Mouse (Mus musculus) ZHBTc4 (cell line): ENCODE data around the gene Rnf111.
A peak's percentile ranks its signal among the peaks of the same experiment; 100 is the strongest.
"Not testable (repeated sequence)": the region's sequence is repeated elsewhere in the genome, so short reads cannot be mapped to it uniquely, and the experiment has no call there.

Experiments used
- DNase-seq: peaks from one replicate; pipeline ENCODE4 v3.0.0-alpha.2; 2011; ENCODE audit warnings: low read depth, low spot score

The Rnf111 gene

DNA sequence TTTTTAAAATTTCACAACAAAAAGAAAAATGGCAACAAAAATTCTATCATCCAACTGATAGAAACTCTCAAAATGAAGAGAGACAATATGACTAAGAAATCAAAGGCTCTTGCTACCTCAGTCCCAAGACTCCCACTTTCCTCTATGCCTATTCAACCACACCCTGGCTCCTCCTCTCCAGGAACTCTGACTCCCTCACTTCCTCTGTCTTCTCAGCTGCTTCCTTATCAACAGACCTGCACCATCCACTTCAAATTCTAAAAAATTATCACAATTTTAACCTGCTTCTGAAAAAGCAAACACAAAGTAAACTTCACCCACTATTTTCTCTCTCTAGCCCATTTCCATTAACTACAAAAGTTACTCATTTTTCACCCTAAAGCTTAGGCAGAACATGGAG is 6.5 kb downstream of the Rnf111 start:
- no peak for DNase-seq

DNA sequence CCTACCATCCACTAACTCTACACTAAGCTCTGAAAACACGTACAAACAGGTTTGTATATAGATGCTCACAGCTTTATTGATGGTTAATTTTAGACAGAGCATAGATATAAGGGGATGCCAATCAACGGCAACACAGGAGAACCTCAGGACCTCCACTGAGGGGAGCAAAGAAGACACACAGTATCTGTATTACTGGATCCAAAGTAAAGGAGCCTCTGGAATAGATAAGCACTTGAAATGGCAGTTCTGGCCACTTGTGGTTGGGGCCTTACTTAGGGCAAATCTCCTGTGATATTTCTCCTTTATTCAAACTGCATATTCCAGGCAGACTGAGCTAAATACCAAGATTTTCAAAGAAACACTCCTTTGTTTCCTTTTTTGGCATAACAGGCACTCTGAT is 10.5 kb downstream of the Rnf111 start:
- DNase-seq, result no peak

DNA sequence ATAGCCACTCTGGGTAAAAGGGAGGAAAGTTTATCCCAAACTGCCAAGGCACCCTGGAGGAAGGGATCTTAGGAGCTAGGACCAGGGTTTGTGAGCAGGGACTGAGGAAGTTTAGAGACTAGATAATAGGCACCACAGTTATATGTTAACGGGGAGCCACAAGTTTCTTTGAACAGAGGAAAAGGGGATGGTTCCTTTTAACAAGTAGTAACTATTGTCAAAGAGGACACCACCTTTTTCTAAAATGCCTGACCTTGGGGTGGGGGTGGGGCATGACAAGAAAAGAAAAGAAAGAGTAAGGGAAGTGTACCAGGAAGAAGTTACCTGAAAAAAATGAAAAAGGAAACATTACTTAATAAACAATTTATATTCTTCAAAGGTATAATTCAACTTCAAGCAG is 12.3 kb downstream of the Rnf111 start:
- DNase-seq, result peak; percentile 44

DNA sequence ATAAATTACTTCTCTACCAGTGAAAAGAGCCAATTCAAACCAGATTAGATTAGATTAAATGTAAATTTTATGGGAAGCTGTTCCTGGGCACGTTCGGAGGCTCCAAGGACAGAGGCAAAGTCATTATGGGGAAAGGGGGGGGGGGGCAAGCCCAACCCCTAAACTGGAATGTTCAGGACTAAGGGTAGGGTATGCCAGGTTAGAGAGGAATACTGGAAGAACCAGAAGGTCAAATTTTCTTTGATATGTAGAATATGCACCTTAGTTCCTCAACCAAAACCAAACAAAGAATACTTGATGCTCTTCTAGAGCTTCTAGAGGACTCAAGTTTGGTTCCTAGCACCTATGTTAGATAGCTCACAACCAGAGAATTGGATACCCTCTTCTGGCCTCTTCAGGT is 16.1 kb downstream of the Rnf111 start:
- peak; percentile 95 for DNase-seq

DNA sequence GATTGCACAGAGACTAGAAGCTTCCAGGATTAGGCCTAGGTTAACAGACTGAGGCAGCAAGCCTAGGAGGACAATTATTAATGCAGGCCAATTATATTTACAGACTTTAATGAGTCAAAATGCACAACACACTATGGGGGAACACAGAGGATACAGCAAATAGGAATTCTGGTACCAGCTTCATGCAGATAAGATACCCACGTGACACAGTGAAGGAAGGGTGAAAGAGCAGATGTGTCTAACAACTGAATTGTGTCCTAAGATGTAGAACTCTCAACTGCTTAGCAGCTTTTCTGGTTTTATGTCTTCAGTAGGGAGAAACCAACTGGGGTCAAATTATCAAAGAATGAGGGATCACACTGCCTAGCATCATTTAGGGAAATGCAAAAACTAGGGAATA is 17.7 kb downstream of the Rnf111 start:
- DNase-seq, result no peak

DNA sequence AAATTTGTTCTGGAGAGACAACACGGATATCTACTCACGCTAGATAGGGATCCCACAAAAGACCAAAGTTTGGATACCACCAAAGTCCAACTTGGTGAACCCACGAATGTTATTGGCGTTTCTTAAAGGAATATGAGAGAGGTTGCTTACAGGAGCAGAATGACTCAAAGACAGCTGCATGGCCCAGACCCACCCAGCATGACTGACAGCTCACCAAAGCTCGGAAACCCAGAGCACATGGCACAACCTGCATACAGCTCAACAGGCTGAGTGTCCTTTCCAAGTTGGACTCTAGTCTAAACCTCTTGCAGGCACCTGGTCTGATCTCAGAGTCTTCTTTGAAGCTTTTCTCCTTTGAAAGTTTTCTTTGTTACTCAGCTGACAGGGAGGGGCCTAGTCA is 20.0 kb downstream of the Rnf111 start:
- peak; percentile 41 for DNase-seq

DNA sequence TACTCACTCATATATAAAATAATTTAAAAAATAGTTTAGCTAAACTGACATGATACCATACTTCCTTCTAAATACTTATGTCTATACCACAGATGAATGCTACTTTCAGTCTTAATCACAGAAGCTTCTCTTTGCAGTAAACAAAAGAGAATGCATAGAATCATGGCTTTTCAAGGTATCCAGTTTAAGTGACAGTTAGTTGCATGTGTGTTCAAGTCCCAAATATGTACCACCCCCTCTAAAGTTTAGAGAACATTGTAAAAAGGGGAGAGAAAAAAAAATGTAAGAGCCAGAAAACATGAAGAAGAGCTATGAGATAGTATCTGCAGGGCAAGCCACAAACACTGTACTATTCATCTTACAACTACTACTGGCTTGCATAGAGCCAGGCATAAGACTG is 21.7 kb downstream of the Rnf111 start:
- no peak for DNase-seq

DNA sequence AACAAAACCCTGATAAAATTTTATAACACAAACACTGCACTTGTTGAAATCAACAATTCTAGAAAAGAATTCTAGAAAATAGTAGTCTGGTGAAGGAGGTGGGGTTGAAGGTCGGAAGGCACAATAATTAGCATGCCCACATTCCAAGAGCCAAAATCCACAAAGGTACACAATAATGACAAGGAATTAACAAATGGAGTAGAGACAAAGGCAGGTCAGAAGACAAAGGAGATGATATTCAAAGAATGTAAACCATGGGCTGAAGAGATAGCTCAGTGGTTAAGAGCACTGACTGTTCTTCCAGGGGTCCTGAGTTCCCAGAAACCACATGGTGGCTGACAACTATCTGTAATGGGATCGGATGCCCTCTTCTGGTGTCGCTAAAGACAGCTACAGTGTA is 26.3 kb downstream of the Rnf111 start:
- DNase-seq, result peak; percentile 91

DNA sequence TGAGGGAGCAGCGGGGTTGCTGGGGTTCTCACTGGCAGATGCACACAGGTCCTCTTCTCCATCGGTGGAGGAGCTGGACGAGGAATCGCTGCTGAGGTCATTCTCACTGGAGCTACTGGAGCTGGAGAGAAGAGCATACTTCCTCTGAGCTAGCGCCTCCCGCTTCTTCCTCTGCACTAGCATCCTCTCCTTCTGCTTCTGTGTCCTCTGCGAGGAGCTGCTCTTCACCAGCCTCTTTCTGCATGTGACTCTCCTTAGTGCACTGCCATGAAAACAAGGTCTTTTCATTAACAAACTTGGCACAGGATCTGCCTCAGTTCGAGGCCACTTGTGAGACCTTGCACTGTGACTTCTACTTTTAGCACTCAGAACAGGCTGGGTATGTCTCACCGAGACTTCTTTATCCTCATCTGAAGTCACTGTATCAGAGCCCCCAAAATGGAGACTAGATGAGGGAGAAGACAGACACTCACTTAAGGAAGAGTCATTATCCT is 27.7 kb downstream of the Rnf111 start:
- no peak for DNase-seq

DNA sequence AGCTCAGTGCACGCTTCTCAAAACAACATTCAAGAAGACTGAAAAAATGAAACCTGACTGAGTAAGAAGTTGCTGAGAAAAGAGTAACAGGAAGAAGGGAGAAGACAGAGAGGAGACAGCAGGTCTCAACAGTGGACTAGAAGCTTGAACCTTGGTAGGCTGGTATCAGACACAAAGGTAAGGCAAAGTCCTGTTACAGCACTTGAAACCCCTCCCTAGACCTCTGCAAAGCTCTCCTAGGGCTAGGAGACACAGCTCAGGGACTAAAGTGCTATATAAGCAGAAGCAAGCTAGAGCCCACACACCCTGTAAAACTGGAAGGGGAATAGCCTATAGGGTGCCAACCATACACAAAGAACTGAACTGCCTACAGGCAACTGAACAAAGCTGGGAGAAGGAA is 30.1 kb downstream of the Rnf111 start:
- no peak for DNase-seq

DNA sequence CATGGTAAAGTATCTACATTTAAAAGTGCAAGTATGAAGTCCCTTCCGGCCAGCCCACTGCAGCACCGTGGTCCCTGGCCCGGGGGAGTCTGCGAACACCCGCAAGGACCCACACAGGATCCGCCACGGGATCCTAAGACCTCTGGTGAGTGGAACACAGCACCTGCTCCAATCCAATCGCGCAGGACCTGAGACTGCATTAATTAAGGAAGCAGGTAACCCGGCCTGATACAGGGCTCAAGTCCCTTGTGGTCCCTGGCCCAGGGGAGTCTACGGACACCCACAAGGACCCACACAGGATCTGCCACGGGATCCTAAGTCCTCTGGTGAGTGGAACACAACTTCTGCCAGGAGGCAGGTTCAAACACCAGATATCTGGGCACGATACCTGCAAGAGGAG is 40.4 kb downstream of the Rnf111 start:
- DNase-seq, result not testable (repeated sequence)

DNA sequence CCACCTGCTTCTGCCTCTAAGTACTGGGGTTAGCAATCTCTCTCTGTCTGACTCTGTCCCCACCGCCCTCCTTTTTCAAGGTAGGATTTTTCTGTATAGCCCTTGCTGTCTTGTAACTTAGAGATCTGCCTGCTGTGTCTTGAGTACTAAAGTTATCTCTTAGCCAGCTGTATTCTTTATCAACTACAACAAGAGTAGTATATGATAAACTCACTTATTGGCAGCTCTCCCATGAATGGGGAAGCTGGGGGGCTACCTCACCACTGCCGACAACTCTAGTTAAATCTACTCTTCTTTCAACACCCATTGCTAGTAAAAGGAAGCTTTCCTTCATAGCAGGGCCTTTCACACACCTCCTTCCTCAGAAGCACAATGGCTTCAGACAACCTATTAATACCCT is 51.2 kb downstream of the Rnf111 start:
- no peak for DNase-seq

DNA sequence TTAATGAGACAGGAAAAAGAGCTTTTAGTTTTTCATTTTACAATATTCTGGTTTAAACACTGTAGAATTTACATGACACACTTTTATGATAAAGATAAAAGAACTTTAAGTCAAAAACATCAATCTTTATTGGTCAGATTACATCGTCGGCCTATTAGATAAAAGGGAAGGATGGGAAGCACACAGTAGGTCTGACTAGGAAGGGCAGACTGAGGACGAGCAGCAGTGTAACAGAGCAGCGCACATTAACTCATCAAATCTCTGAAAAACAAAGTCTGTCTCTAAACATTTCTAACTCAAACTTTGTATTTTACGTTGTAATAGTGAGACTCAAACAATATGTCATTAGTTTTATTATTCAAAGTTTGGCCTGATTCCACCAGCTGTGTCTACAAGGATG is 54.5 kb downstream of the Rnf111 start:
- no peak for DNase-seq

DNA sequence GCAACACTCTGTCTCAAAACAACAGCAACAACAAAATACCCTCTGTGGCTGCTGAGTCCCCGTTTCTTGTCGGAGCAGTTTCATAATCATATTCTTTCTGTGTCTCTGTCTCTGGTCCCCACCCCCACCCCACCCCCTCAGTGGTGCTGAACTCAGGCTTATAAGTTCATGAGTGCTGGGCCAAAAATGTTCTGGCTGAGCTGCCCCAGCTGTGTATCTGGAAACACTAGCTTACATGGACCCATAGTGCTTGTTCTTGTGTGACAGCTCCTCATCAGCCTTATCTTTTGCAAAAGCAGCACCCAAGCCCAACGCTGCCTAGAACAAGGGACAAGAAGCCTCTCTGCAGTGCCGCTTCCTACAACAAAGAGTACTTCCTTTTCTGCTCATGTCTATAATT is 63.6 kb downstream of the Rnf111 start:
- DNase-seq, result no peak

DNA sequence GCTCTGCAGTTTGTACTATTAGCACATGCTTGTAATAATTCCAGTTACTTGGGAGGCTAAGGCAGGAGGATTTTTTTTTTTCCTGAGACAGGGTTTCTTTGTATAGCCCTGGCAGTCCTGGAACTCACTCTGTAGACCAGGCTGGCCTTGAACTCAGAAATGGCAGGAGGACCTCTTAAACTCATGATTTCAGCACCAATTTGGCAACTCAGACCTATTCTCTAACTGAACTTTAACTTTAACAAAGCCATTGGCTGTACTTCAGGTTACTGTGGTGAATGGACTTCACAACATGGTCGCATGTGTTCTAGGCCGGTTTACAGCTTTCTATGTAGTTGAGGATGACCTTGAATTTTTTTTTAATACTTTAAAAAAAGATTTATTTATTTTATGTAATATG is 80.9 kb downstream of the Rnf111 start:
- DNase-seq, result no peak

DNA sequence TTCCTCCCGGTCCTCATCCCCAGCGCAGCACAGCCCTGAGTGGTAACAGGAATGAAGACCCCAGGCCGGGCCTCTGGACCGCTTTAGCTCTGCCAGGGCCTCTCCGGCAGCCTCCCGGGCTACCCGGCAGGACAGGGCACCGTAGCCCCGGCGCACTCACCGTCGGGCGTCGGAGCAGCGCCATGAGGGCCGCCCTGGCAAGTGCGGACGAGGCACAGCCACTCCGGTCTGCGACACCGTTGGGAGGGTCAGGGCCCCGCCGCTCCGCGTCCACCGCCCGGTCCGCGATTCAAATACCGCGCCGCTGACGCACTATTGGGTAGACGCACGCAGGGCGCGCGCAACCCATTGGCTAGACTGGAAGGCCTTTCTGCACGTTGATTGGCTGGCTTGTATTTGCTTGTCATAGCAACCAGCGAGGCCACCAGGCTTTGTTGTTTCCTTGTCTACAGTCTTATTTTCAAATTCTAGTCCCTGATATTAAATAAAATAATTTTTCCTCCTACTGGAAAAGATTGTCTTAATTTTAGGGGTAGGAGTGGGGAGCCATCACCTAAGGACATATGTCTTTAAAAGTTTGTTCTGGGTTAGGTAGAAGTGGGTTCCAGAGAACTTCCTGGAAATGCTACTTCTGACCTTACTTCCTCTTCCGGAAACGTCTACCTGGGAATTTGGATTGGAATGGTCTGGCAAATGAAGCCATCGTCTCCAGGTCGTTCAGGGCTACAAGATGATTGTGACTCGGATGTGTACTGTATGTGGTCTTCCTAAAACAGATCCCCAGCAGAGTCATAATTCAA is 82.1 kb downstream of the Rnf111 start, which contains the start of gene Ccnb2:
Gene Ccnb2, minus strand, starts transcription at position 291 of the 800 bp plus-strand sequence.
- peak; percentile 97 for DNase-seq

DNA sequence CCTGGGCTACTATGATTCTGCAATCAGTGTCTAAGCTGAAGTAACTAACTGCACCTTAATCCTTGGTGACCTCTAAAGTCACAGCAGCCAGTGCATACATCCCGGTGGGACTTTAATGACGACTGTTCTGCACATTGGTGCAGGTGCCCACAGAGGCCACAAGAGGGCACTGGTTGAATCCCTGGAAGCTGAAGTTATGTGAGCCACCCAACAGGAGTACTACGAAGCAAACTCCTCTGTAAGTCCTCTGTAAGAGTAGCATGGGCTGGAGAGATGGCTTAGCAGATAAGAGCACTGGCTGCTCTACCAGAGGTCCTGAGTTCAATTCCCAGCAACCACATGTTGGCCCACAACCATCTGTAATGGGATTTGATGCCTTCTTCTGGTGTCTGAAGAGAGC is 87.1 kb downstream of the Rnf111 start:
- peak; percentile 90 for DNase-seq

DNA sequence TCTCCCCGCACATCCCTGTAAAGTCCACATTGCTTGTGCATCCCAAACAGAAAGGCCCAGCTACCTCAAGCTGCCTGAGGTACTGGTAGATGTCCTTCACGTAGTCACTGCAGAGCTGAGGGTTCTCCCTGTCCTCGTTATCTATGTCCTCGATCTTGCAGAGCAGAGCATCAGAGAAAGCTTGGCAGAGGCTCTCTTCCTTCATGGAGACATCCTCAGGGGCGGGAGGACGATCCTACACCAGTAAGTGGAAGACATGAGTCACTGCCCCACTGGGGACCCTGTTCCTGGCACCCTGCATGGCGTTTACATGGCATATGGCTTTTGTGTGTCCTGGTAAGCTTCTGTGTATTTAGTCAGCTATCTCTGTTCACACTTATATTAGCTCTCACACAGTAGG is 90.5 kb downstream of the Rnf111 start:
- DNase-seq, result no peak

DNA sequence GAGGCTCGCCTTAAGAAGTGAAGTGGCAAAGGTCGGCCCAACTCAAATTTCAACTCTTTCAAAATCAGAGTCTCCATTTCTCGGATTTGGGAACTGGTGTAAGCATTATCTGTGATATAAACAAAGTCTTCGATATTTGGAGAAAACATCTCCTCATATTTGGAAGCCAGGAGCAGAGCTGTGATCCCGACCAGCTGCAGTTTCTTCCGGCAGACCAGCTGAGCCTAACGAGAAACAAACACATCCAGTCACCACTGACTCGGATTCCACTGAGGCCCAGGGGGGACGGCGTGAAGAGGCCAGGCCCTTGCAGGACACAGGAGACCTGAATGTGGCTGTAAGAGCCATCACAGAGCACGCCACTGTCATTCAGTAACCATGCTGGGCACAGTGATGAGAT is 92.9 kb downstream of the Rnf111 start:
- no peak for DNase-seq

DNA sequence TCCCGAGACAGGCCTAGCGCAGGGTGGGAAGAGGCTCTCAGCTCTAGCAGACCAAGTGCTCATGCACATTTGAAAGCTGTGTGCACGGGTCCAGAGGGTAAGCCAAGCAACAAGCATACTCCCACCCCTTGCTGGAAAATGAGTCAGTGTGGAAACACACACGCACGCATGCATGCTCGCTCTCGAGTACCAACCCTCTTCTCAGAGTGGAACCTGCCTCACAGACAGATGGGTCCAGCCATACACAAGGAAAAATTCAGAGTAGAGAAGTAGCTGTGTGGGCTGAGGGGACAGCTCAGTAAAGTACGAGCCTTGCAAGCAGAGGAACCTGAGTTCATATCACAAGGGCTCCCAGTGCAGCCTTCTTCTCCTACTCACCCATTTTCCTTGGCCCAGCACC is 93.8 kb downstream of the Rnf111 start:
- DNase-seq, result no peak

DNA sequence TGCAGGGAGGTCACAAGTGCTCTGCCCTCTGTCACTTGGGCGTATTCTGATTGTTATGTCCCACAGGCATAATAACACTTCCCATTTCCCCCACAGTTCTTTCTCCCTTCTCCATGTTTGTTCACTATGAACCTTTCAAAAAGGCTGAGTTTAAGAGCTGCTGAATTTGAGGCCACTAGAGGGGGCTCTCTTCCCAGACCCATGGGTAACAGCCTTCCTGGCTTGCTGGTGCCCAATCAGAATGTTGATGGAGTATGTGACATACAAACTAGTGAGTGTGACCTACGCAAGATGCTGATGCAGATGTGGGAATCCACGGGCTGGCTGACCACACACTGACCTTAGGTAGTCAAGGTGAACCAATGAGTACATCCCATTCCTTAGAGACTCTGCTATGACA is 94.7 kb downstream of the Rnf111 start:
- peak; percentile 73 for DNase-seq

DNA sequence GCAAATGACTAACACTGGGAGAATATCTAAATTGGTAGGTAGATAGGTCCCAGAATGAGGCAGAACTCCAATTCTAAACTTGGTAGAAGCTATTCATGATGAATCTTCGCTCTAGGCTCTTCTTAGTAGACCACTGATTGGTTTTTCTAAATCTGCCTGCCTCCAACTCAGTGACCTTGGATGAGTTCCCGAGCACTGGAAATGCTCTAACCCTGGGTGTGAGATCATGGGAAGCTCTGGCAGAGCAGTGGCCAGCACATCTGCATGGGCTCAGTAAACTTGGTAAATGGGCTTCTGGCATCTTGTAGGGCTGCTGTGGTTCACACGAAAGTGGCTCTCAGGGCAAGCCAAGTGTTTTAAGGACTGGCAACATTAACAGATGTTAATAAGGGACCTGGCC is 96.9 kb downstream of the Rnf111 start:
- DNase-seq, result no peak

DNA sequence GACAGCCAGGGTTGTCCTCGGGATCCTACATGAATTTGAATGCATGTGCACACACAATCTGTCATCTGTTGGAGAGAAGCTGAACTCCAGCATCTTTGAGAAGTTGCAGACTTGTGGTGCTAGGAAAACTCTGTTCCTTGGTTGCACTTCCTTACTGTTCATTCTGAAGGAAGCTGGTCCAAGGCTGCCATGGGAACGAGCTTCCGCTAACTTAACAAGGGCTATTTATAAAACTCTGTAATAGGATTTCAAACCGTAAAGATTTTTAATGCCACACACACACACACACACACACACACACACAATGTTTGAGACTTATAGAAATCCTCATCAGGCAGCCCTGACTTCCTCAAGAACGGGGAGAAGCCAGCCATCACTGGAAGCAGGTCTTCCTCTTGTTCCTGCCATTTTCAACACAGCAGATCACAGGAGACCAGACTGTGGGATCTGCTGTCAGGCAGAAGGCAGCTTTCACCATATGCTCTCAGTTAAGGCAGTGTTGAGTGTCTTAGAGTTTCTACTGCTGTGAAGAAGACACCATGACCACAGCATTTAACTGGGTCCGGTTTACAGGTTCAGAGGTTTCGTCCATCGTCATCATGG is 101.5 kb downstream of the Rnf111 start:
- DNase-seq, result no peak
